Mouse (Mus musculus): Measurements from ENCODE around the gene Fgr.

DNA sequence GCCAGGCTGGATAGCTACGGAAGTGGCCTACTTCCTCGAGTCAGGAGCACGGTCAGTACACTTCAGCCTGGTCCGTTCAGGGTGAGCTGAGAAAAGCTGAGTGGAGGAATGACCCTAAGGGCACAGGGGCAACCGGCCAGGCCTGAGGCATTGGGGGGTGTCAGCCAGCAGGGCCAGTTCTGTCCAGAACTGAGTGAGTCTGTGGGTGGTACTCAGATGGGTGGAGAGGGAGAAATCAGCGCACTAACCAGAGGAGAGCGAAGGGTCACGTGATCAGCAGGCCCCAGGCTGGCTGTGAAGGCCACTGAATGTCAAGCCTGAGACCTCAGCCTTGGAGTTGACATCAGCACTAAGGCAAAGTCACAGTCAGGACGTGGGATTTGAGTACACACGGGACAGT, 60.6 kb downstream of the Fgr start:
- TF ChIP-seq TAL1 (IDR thresholded peaks at IDR 0.05; ENCODE audit: low read length) (no peak), GATA1 (IDR thresholded peaks at IDR 0.05; ENCODE audit: low read length) (no peak)

All from erythroblast, embryonic 14.5 days (primary cell).